Mouse (Mus musculus): ENCODE data around the gene Tmem202.

DNA sequence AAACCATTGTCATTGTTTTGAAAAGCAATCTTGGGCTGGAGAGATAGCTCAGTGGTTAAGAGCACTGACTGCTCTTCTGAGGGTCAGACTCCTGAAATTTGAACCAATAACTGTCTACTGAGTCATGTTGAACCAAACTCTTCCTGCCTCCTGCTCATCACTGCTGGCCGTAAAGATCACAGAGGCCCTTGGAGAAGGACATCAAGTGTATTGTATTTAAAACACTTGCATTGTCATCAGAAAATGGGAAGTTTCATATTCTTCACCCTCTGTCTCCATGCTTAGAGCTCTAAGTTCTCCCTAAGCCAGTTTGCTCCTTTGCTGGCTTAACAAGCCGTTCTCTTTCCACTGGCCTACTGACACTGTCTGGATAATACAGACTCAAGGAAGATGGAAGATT is 11.4 kb downstream of the Tmem202 start:
- TF ChIP-seq CTCF (conservative IDR thresholded peaks at IDR 0.05; ENCODE audit: insufficient read depth, insufficient read length, low read depth, low read length) (no peak), POLR2A (IDR thresholded peaks at IDR 0.05; ENCODE audit: low read depth, low read length) (no peak)
